Mouse (Mus musculus) midbrain, embryonic 13.5 days (tissue): ENCODE results near the gene Nfatc3. TPM values are rescaled to one million over a fixed set of nuclear protein-coding genes. Genes with fewer than 3 reads are reported as not detected.
"Not testable (repeated sequence)": the region's sequence is repeated elsewhere in the genome, so short reads cannot be mapped to it uniquely, and the experiment has no call there.

Experiments
- ATAC-seq: fragments of 200-750 bp; cut with Nextera tagmentation; 2 replicates; pipeline ENCODE4 v1.8.0; 2017; ENCODE audit warnings: mild to moderate bottlenecking, moderate TSS enrichment, moderate library complexity
- H3K27ac ChIP-seq: fragments of 300-500 bp; sonication (generic); 2 replicates; pipeline ENCODE4 v1.5.1; 2015; ENCODE audit warnings: inconsistent platforms, mild to moderate bottlenecking, moderate library complexity
- H3K27me3 ChIP-seq: fragments of 300-500 bp; sonication (generic); 2 replicates; pipeline ENCODE4 v1.6.1; 2015; ENCODE audit warnings: mild to moderate bottlenecking, inconsistent platforms
- H3K36me3 ChIP-seq: fragments of 300-500 bp; sonication (generic); 2 replicates; pipeline ENCODE4 v1.6.1; 2015; ENCODE audit warnings: mild to moderate bottlenecking, inconsistent platforms
- H3K4me1 ChIP-seq: fragments of 300-500 bp; sonication (generic); replicated peaks from 2 replicates; pipeline ENCODE4 v1.6.1; 2015; ENCODE audit warnings: inconsistent platforms
- H3K4me2 ChIP-seq: fragments of 300-500 bp; sonication (generic); replicated peaks from 2 replicates; pipeline ENCODE4 v1.6.1; 2015; ENCODE audit warnings: moderate library complexity, mild to moderate bottlenecking, inconsistent platforms
- H3K4me3 ChIP-seq: fragments of 300-500 bp; sonication (generic); replicated peaks from 2 replicates; pipeline ENCODE4 v1.5.1; 2015; ENCODE audit warnings: mild to moderate bottlenecking, inconsistent platforms
- H3K9ac ChIP-seq: fragments of 300-500 bp; sonication (generic); replicated peaks from 2 replicates; pipeline ENCODE4 v1.6.1; 2015; ENCODE audit warnings: mild to moderate bottlenecking, inconsistent platforms
- H3K9me3 ChIP-seq: fragments of 300-500 bp; sonication (generic); 2 replicates; pipeline ENCODE4 v1.6.1; 2016; ENCODE audit warnings: mild to moderate bottlenecking, inconsistent platforms
- WGBS: fragments of 180-500 bp; shearing (Covaris S2); methylation state at CpG from one replicate; pipeline ENCODE4 v1.1.7; 2015; 5-methylcytosine and 5-hydroxymethylcytosine counted together
- polyA plus RNA-seq: library from polyadenylated mRNA; unstranded; fragments of >200 nt; fragmentation: Nextera tagmentation; extraction: Ambion mirVana; gene quantifications from 2 replicates; pipeline ENCODE4 v1.2.1, GENCODE M21; 2015

Gene Nfatc3
- polyA plus RNA-seq = 3.9 and 4.4 TPM in 2 replicates

- H3K4me3 ChIP-seq = peak within 1 kb of the TSS; percentile 70
- H3K27ac ChIP-seq = peak within 1 kb of the TSS; percentile 89
- H3K9ac ChIP-seq = peak within 1 kb of the TSS; percentile 77
- peak within 1 kb of the TSS; percentile 77 for H3K4me2 ChIP-seq
- no peaks in the 10 kb centered on the region for H3K27me3 ChIP-seq
- WGBS = 1% methylated on average over 48 of the region's 52 CpGs
- peak; percentile 97 for ATAC-seq
- H3K36me3 ChIP-seq = peaks cover 3% of the 10 kb centered on the region; the same call in 1 of the 2 replicates
- H3K4me1 ChIP-seq = peaks cover 31% of the 10 kb centered on the region
- no peaks in the 10 kb centered on the region for H3K9me3 ChIP-seq
These were observed at the start of gene Nfatc3 for GRCm38 (mm10) chr8:106058731-106059612. Gene Nfatc3, plus strand, starts transcription at chr8:106058840.

GRCm38 (mm10) chr8:106010748-106011642, 47.6 kb upstream of the Nfatc3 start:
- Histone ChIP-seq H3K4me3 (peak overlapping the region; percentile 91), H3K27ac (peak overlapping the region; percentile 61), H3K36me3 (peaks cover 12% of the 10 kb centered on the region), H3K9me3 (no peaks in the 10 kb centered on the region), H3K9ac (peak overlapping the region; percentile 90), H3K4me1 (peaks cover 19% of the 10 kb centered on the region), H3K27me3 (no peaks in the 10 kb centered on the region), H3K4me2 (peak overlapping the region; percentile 100)
- WGBS = under 1% methylated on average over 74 of the region's 74 CpGs
- peak; percentile 97 for ATAC-seq

- Histone ChIP-seq H3K27me3 (no peaks in the 10 kb centered on the region), H3K4me2 (peak within 1 kb of the TSS; percentile 100), H3K4me3 (peak within 1 kb of the TSS; percentile 91), H3K36me3 (peaks cover 17% of the 10 kb centered on the region), H3K9me3 (no peaks in the 10 kb centered on the region), H3K9ac (peak within 1 kb of the TSS; percentile 90), H3K27ac (peak within 1 kb of the TSS; percentile 61), H3K4me1 (peaks cover 19% of the 10 kb centered on the region)
- WGBS = 5% methylated on average over 6 of the region's 6 CpGs
- ATAC-seq = no peak
These were observed 47.0 kb upstream of the Nfatc3 start, which contains the start of gene Ddx28 for GRCm38 (mm10) chr8:106011643-106011986. Gene Ddx28, minus strand, starts transcription at chr8:106011882.

- not testable (repeated sequence) for ATAC-seq, H3K27me3 ChIP-seq, H3K27ac ChIP-seq, H3K9me3 ChIP-seq
- Histone ChIP-seq H3K9ac (peak overlapping the region; percentile 90; the same call in 1 of the 2 replicates), H3K4me2 (peak overlapping the region; percentile 100), H3K4me1 (peaks cover 19% of the 10 kb centered on the region), H3K36me3 (peaks cover 21% of the 10 kb centered on the region), H3K4me3 (peak overlapping the region; percentile 91)
- WGBS = 87% methylated on average over 8 of the region's 8 CpGs
These were observed 46.4 kb upstream of the Nfatc3 start for GRCm38 (mm10) chr8:106012203-106012602.

GRCm38 (mm10) chr8:106016284-106016683, 42.4 kb upstream of the Nfatc3 start:
- ATAC-seq = no peak
- WGBS = 93% methylated on average over 6 of the region's 6 CpGs
- Histone ChIP-seq H3K9ac (no peak overlapping the region), H3K27me3 (no peaks in the 10 kb centered on the region), H3K4me2 (no peak overlapping the region), H3K27ac (no peak overlapping the region), H3K4me1 (peaks cover 5% of the 10 kb centered on the region), H3K4me3 (no peak overlapping the region), H3K9me3 (no peaks in the 10 kb centered on the region), H3K36me3 (peaks cover 36% of the 10 kb centered on the region)

- Histone ChIP-seq H3K4me3 (no peak overlapping the region), H3K9ac (no peak overlapping the region), H3K4me2 (no peak overlapping the region), H3K27me3 (no peaks in the 10 kb centered on the region), H3K9me3 (no peaks in the 10 kb centered on the region), H3K36me3 (peaks cover 37% of the 10 kb centered on the region), H3K4me1 (peaks cover under 1% of the 10 kb centered on the region), H3K27ac (no peak overlapping the region)
- WGBS = 93% methylated on average over 7 of the region's 7 CpGs
- no peak for ATAC-seq
These were observed 41.5 kb upstream of the Nfatc3 start for GRCm38 (mm10) chr8:106017130-106017529.

- ATAC-seq = no peak
- Histone ChIP-seq H3K27me3 (no peaks in the 10 kb centered on the region), H3K9me3 (no peaks in the 10 kb centered on the region), H3K4me1 (no peaks in the 10 kb centered on the region), H3K36me3 (peaks cover 37% of the 10 kb centered on the region), H3K9ac (no peak overlapping the region), H3K4me3 (no peak overlapping the region), H3K4me2 (no peak overlapping the region), H3K27ac (no peak overlapping the region)
- WGBS = 93% methylated on average over 3 of the region's 3 CpGs
These were observed 40.6 kb upstream of the Nfatc3 start for GRCm38 (mm10) chr8:106018039-106018438.

- Histone ChIP-seq H3K27me3 (no peaks in the 10 kb centered on the region), H3K4me3 (no peak overlapping the region), H3K9ac (no peak overlapping the region), H3K36me3 (peaks cover 34% of the 10 kb centered on the region), H3K9me3 (no peaks in the 10 kb centered on the region), H3K4me1 (no peaks in the 10 kb centered on the region), H3K27ac (no peak overlapping the region), H3K4me2 (no peak overlapping the region)
- 0 out of 2 replicates have a peak, but pooled peaks have one; percentile 60 for ATAC-seq
These were observed 36.2 kb upstream of the Nfatc3 start for GRCm38 (mm10) chr8:106022483-106022882.

- Histone ChIP-seq H3K4me1 (no peaks in the 10 kb centered on the region), H3K27me3 (no peaks in the 10 kb centered on the region), H3K36me3 (peaks cover 20% of the 10 kb centered on the region), H3K9me3 (no peaks in the 10 kb centered on the region), H3K9ac (no peak overlapping the region), H3K27ac (no peak overlapping the region), H3K4me2 (no peak overlapping the region), H3K4me3 (no peak overlapping the region)
- 89% methylated on average over 10 of the region's 10 CpGs for WGBS
- no peak for ATAC-seq
These were observed 19.9 kb upstream of the Nfatc3 start for GRCm38 (mm10) chr8:106038721-106039120.

- Histone ChIP-seq H3K36me3 (peaks cover 19% of the 10 kb centered on the region), H3K9ac (no peak overlapping the region), H3K4me2 (no peak overlapping the region), H3K27ac (no peak overlapping the region), H3K27me3 (no peaks in the 10 kb centered on the region), H3K4me1 (no peaks in the 10 kb centered on the region), H3K4me3 (no peak overlapping the region), H3K9me3 (no peaks in the 10 kb centered on the region)
- 84% methylated on average over 4 of the region's 4 CpGs for WGBS
- no peak for ATAC-seq
These were observed 19.0 kb upstream of the Nfatc3 start for GRCm38 (mm10) chr8:106039605-106040004.

- ATAC-seq = no peak
- H3K4me1 ChIP-seq = no peaks in the 10 kb centered on the region
- no peaks in the 10 kb centered on the region for H3K9me3 ChIP-seq
- H3K4me3 ChIP-seq = no peak overlapping the region
- H3K4me2 ChIP-seq = no peak overlapping the region
- no peak overlapping the region for H3K9ac ChIP-seq
- 85% methylated on average over 4 of the region's 4 CpGs for WGBS
- peaks cover 25% of the 10 kb centered on the region for H3K36me3 ChIP-seq
- H3K27me3 ChIP-seq = no peaks in the 10 kb centered on the region
- no peak overlapping the region for H3K27ac ChIP-seq
These were observed 18.4 kb upstream of the Nfatc3 start for GRCm38 (mm10) chr8:106040218-106040617.

- no peak overlapping the region for H3K9ac ChIP-seq
- no peak overlapping the region for H3K27ac ChIP-seq
- no peaks in the 10 kb centered on the region for H3K9me3 ChIP-seq
- 78% methylated on average over 2 of the region's 2 CpGs for WGBS
- no peaks in the 10 kb centered on the region for H3K27me3 ChIP-seq
- no peak for ATAC-seq
- H3K4me2 ChIP-seq = no peak overlapping the region
- peaks cover 20% of the 10 kb centered on the region for H3K36me3 ChIP-seq
- no peak overlapping the region for H3K4me3 ChIP-seq
- no peaks in the 10 kb centered on the region for H3K4me1 ChIP-seq
These were observed 15.6 kb upstream of the Nfatc3 start for GRCm38 (mm10) chr8:106043055-106043454.
